Mouse (Mus musculus) megakaryocyte, embryonic 14.5 days (primary cell): ENCODE data around the gene Kcnk16. TPM values are rescaled to one million over a fixed set of nuclear protein-coding genes. Genes with fewer than 3 reads are reported as not detected.

Source experiments
- H3K27me3 ChIP-seq: replicated peaks from 2 replicates; pipeline ENCODE3; 2012; ENCODE audit warnings: inconsistent platforms
- H3K36me3 ChIP-seq: replicated peaks from 2 replicates; pipeline ENCODE3; 2012; ENCODE audit warnings: low read length, inconsistent platforms, mixed read lengths
- H3K4me1 ChIP-seq: 2 replicates; pipeline ENCODE4 v1.6.1; 2012; ENCODE audit warnings: inconsistent platforms
- H3K4me3 ChIP-seq: replicated peaks from 2 replicates; pipeline ENCODE3; 2012; ENCODE audit warnings: moderate library complexity, mild to moderate bottlenecking, inconsistent platforms
- H3K9me3 ChIP-seq: 2 replicates; pipeline ENCODE4 v1.6.1; 2012; ENCODE audit warnings: inconsistent platforms
- FLI1 ChIP-seq: IDR thresholded peaks from 2 replicates; pipeline ENCODE4 v1.6.1; 2012; ENCODE audit warnings: low read length, inconsistent platforms, mixed read lengths
- GATA1 ChIP-seq: IDR thresholded peaks from 3 replicates; pipeline ENCODE4 v1.6.1; 2012; ENCODE audit warnings: mixed read lengths, low read length, inconsistent platforms, borderline replicate concordance
- polyA plus RNA-seq: library from polyadenylated mRNA; stranded (reverse); fragments of >175 nt; gene quantifications from 2 replicates; pipeline ENCODE4 v1.2.3, GENCODE M21; 2012; ENCODE audit warnings: low replicate concordance; ENCODE audit not compliant: insufficient read depth

Gene Kcnk16
- polyA plus RNA-seq, 1 experiment: not detected

DNA sequence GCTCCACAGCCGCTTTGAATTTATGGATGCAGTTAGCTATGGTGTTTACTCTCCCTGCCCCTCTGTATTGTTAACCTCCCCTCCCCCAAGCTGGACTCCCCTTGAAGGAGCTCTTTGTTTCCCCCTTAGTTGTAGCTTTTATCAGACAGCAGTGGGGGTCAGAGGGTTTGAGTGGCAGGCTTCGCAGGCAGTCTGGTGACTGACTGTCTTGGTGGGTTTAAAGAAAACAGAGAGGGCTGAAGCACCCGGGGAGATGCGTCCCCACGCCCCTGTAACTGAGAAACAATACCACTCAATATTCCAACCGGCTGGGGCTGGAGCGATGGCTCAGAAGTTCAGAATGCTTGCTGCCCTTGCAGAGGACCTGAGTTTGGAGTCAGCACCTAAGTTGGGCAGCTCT, 47.9 kb downstream of the Kcnk16 start:
- no peak overlapping the region for H3K4me3 ChIP-seq
- H3K4me1 ChIP-seq: peaks cover 39% of the 10 kb centered on the region
- H3K27me3 ChIP-seq: peaks cover 2% of the 10 kb centered on the region
- TF ChIP-seq GATA1 (no peak), FLI1 (no peak)
- no peaks in the 10 kb centered on the region for H3K9me3 ChIP-seq
- no peaks in the 10 kb centered on the region for H3K36me3 ChIP-seq

DNA sequence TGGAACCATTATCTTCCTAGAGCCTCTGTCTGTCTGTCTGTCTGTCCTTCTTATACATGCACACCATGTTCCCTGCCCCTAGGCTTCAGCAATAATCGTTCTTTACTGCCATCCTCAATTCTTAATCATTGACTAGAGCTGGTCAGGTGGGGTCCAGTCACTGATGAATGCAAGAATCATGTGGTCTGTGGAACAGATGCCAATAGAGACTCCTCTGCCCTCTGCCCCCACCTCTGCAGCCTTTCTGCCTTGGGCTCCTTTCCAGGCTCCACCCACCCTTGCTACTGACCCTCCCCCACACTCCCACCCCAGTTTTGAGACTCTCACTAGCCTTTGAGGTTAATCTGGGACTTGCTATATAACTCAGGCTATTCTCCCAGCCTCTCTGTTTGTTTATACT, 49.1 kb downstream of the Kcnk16 start:
- Histone ChIP-seq H3K36me3 (no peaks in the 10 kb centered on the region), H3K4me3 (no peak overlapping the region), H3K4me1 (peaks cover 49% of the 10 kb centered on the region), H3K27me3 (peaks cover 5% of the 10 kb centered on the region), H3K9me3 (no peaks in the 10 kb centered on the region)
- TF ChIP-seq GATA1: no peak
- TF ChIP-seq FLI1: no peak

DNA sequence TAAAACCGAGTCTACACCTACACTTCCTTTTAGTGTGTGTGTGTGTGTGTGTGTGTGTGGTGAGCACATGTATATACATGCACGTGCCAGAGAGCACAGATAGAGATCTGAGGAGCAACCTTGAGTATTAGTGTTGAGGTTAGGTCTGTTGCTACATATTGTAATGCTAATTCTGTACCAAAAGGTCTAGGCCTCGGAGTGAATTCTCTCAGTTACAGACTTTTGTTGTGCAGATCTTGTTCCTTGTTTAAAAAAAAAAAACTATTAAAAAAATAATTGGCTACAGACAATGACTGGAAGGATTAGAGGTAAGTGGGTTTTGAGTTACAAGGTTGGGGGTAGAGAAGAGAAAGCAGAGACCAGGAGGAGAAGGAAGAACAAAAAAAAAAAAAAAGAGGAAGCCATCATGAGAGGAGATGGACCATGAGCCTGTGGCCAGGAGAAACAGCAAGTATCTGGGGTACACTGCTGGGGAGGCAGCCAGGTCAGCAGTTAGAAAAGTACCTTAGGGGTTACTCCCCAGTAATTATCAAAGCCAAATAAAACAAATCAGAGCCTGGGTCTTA, 51.6 kb downstream of the Kcnk16 start:
- TF ChIP-seq FLI1: no peak
- TF ChIP-seq GATA1: no peak

DNA sequence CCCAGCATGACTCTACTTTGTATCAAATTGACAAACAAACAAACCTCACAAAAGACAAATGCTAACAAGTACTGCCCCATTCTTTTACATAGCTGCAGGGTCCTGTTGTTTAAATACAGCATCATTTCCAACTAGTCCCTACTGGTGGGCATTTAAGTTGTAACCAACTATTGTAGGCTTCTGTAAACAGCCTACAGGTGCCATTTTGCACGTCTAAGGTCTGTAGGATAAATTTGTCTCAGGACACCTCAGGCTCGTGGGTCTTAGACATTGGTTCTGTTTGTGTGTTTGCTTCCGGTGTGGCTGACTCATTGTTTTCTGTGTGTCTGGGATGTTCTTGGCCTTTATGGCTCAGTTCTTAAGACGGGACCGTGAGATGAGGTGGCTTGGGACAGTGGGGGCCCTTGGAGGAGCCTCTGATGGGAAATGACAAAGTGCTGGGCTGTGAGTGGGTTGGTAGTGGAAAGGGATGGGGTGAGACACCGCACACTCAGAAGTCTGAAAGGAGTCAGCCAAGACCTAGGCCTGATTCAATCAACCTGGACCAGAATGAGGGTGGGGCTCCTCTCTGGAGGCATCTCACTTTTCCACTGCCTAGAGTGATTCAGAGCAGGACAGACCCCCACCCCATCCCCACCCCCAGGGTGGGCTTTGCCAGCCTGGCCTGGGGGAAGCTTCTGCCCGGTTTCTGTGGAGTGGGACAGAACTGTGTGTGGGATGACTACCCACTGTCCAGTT, 52.3 kb downstream of the Kcnk16 start:
- Histone ChIP-seq H3K36me3 (no peaks in the 10 kb centered on the region), H3K4me3 (no peak overlapping the region), H3K9me3 (no peaks in the 10 kb centered on the region), H3K27me3 (peaks cover 5% of the 10 kb centered on the region), H3K4me1 (peaks cover 48% of the 10 kb centered on the region)
- TF ChIP-seq FLI1 (no peak), GATA1 (no peak)

More for the DNA sequence above, 51.6 kb downstream of the Kcnk16 start:
- Histone ChIP-seq H3K27me3 (peaks cover 5% of the 10 kb centered on the region), H3K4me1 (peaks cover 42% of the 10 kb centered on the region), H3K4me3 (no peak overlapping the region), H3K9me3 (no peaks in the 10 kb centered on the region), H3K36me3 (no peaks in the 10 kb centered on the region)

DNA sequence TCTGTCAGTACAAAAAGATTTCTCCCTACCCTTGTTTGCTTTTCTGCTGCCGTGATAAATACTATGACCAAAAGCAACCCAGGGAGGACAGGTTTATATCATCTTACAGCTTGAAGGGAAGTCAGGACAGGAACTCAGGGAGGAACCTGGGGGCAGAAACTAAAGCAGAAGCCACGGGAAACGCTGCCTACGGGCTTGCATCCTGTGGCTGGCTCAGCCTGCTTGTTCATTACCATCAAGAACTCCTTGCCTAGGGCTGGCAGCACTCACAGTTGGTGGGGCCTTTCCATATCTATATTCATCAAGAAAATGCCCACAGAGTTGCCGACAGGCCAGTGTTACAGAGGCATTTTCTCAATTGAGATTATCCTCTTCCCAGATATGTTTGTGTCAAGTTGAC, 53.2 kb downstream of the Kcnk16 start:
- peaks cover 5% of the 10 kb centered on the region for H3K27me3 ChIP-seq
- H3K9me3 ChIP-seq: no peaks in the 10 kb centered on the region
- no peak for TF ChIP-seq GATA1
- H3K4me3 ChIP-seq: no peak overlapping the region
- H3K4me1 ChIP-seq: peaks cover 50% of the 10 kb centered on the region
- H3K36me3 ChIP-seq: no peaks in the 10 kb centered on the region

DNA sequence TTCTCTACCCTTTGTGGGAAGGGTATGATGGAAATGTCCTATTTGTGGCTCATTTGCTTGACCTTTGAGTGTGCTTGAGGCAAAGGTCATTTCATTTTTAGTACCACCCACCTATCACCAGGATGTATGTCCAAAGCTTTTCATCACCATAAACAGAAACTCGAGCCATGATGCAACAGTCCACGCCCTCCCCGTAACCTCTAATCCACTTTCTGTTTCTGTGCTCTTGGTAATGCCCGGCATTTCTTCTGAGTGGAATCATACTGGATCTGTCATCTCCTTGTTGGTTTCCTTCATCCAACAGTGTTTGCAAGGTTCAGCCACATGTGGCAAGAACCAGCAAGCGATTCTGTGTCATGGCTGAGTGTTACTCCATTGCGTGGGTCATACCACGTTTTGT, 54.9 kb downstream of the Kcnk16 start:
- no peak for TF ChIP-seq FLI1
- no peak for TF ChIP-seq GATA1
- peaks cover 53% of the 10 kb centered on the region for H3K4me1 ChIP-seq

DNA sequence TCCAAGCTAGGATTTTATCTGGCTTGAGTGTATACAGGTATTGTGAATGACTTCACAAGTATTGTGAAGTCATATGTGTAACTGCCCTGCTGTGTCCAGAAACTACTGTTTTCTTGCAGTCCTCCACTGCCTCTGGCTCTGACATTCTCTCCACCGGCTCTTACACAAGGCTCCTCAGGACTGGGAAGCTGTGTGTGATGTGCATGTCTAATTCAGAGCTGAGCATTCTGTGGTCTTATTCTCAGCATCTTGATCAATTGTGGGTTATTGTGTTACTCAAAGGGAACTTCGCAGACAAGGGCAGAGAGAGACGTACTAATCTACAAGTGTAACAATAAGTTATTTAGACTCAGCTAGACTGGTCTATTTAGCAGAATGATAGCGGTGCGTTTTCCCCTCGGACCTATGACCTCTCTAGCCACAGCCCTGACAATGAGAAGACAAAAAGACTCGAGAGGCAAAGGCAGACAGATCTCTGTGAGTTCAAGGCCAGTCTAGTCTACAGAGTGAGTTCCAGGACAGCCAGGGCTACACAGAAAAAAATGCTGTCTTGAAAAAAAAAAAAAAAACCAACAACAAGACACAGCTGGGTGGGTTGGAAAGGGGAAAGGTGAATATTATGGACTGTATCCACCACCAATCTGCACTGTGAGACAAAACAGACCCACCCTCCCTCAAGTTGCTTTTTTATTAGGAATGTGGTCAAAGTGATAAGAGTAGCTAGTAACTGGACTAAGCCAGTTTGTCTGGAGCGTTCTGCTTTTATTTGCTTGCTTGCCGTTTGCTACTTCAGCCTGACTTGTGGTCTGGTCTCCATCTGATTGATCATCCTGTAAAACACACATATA, 57.0 kb downstream of the Kcnk16 start:
- H3K36me3 ChIP-seq: no peaks in the 10 kb centered on the region
- H3K4me3 ChIP-seq: no peak overlapping the region
- TF ChIP-seq FLI1 (no peak), GATA1 (no peak)
- peaks cover 6% of the 10 kb centered on the region for H3K27me3 ChIP-seq
- peaks cover 50% of the 10 kb centered on the region for H3K4me1 ChIP-seq
- no peaks in the 10 kb centered on the region for H3K9me3 ChIP-seq

More for the DNA sequence above, 54.9 kb downstream of the Kcnk16 start:
- Histone ChIP-seq H3K36me3 (no peaks in the 10 kb centered on the region), H3K4me3 (no peak overlapping the region), H3K27me3 (peaks cover 3% of the 10 kb centered on the region), H3K9me3 (no peaks in the 10 kb centered on the region)

Other genes starting within 250 kb of the Kcnk16 start
- gene Saysd1, start 130.7 kb downstream of the Kcnk16 start, polyA plus RNA-seq: 9.9 and 29.2 TPM in 2 replicates
- gene Kcnk5, start 87.4 kb downstream of the Kcnk16 start, polyA plus RNA-seq: 13.5 and 15.9 TPM in 2 replicates
- gene Nudt13, start 25.5 kb upstream of the Kcnk16 start, polyA plus RNA-seq: 1.4 and 2.6 TPM in 2 replicates
- gene Ecd, start 78.9 kb upstream of the Kcnk16 start, polyA plus RNA-seq: 1.1 and 13.8 TPM in 2 replicates
- gene Fam149b, start 79.0 kb upstream of the Kcnk16 start, polyA plus RNA-seq: 13.7 and 15.8 TPM in 2 replicates
- gene Dnajc9, start 119.7 kb upstream of the Kcnk16 start, polyA plus RNA-seq: 34.4 and 53.3 TPM in 2 replicates
- 17.7 and 18.6 TPM in 2 replicates for gene Mrps16, start 124.4 kb upstream of the Kcnk16 start, polyA plus RNA-seq
- not detected in 2 replicates for gene Cfap70, start 183.0 kb upstream of the Kcnk16 start, polyA plus RNA-seq
- gene Anxa7, start 210.9 kb upstream of the Kcnk16 start, polyA plus RNA-seq: 37.0 and 167 TPM in 2 replicates
- gene Mss51, start 227.7 kb upstream of the Kcnk16 start, polyA plus RNA-seq: not detected in 2 replicates